Mouse (Mus musculus) cortical plate, adult 2 months (tissue): ENCODE data around the gene Mier1. TPM values are rescaled to one million over a fixed set of nuclear protein-coding genes. Genes with fewer than 3 reads are reported as not detected.

Experiments
- H3K27ac ChIP-seq: fragments of 200-500 bp; 2 replicates; pipeline ENCODE4 v1.5.1; 2012; ENCODE audit warnings: low read length, control low read depth, inconsistent platforms; ENCODE audit not compliant: insufficient read depth
- H3K4me1 ChIP-seq: fragments of 200-500 bp; 2 replicates; pipeline ENCODE4 v1.6.1; 2011; ENCODE audit warnings: low read length; ENCODE audit not compliant: control insufficient read depth, insufficient read depth
- H3K4me3 ChIP-seq: fragments of 200-500 bp; 2 replicates; pipeline ENCODE4 v1.5.1; 2011; ENCODE audit warnings: mild to moderate bottlenecking, low read length, control low read depth; ENCODE audit not compliant: insufficient read depth
- CTCF ChIP-seq: fragments of 200-500 bp; IDR thresholded peaks from 2 replicates; pipeline ENCODE4 v1.5.1; 2011; ENCODE audit warnings: mild to moderate bottlenecking, control low read depth, low read length; ENCODE audit not compliant: insufficient read depth; ENCODE audit errors: extremely low read depth
- POLR2A ChIP-seq: fragments of 200-500 bp; IDR thresholded peaks from 2 replicates; pipeline ENCODE4 v1.6.1; 2011; ENCODE audit warnings: mild to moderate bottlenecking, low read length, control low read depth; ENCODE audit not compliant: insufficient read depth; ENCODE audit errors: extremely low read depth
- polyA plus RNA-seq: library from polyadenylated mRNA; depleted of rRNA; stranded (reverse); fragments of >200 nt; gene quantifications from 2 replicates; pipeline ENCODE4 v1.2.3, GENCODE M21; 2012

The Mier1 gene
- polyA plus RNA-seq, 1 experiment = 34.3 TPM

DNA sequence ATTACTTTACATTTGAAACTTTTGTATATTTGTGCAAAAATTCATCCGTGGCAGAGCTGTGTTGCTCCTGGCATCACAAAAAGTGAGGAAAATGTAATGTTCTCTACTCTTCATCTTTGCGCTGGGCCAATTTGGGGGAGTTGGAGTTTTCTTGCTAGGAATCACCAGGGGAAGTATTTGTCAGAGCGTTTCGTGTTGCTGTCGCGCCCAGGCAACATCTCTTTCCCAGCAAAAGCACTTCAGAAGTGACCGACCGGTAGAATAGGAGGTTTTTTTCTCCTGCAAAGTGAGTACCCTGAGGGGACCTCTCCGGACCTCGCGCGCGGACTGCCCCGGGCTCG is 4.7 kb downstream of the Mier1 start:
- TF ChIP-seq POLR2A = no peak
- no peak for TF ChIP-seq CTCF
- Histone ChIP-seq H3K27ac (no peak overlapping the region), H3K4me3 (peak overlapping the region; percentile 42), H3K4me1 (peaks cover 7% of the 10 kb centered on the region; the same call in 1 of the 2 replicates)

DNA sequence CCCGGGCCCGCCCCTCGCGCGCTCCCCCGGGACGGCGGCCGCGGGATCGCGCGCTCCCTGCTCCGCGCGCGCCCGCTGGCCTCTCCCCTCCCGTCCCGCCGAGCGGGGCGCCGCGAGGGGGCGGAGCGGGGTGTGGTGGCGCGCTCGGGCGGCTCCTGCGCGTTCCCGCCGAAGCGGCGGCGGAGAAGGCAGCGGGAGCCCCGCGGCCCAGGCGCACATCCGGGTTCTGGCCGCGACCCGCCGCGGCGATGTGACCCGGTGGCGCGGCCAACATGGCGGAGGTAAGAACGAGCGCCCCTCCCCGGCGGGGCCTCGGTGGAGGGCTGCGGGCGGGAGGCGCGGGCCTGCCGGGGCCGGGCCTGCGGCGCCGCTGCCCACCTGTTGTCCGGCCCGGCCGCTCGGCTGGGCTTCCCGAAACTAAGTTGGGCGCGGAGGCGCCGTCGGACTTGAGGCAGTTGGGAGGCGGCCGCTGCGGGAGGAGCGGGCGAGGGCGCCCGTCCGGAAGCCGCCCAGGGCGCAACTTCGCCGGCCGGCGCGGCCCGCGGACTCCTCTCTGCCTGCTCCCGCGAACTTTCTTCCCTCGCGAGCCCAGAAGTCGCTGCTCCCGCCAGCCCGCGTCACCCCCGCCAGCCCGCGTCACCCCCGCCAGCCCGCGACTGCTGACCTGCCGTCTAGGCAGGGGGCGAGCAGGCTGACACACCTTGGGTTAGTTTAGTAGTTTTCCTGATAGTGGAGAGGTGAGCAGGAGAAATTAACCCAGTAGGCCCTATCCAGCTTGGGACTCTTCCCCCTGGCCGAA is 5.2 kb downstream of the Mier1 start:
- Histone ChIP-seq H3K4me1 (peaks cover 7% of the 10 kb centered on the region; the same call in 1 of the 2 replicates), H3K27ac (peak overlapping the region; percentile 99), H3K4me3 (peak overlapping the region; percentile 42)
- 0 out of 2 replicates have a peak, but pooled peaks have one; percentile 38 for TF ChIP-seq POLR2A
- no peak for TF ChIP-seq CTCF

DNA sequence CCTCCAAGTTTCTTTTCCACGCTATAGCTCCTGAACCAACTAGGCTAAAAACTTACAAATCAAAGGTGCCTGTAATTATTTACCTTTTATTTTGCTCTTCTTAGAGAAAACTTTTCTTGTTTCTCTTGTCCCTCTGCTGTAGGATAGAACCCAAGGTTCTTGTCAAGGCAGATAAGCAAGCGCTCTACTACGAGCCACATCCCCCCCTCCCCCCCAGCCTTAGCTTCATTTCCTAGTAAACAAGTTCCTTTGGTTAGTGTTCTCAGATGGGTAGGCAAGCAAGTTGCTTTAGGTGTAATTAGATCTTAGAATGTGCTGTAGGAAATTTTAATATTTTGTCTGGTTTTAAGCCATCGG is 5.8 kb downstream of the Mier1 start:
- Histone ChIP-seq H3K4me3 (peak overlapping the region; percentile 42), H3K27ac (peak overlapping the region; percentile 60), H3K4me1 (peaks cover 7% of the 10 kb centered on the region; the same call in 1 of the 2 replicates)
- no peak for TF ChIP-seq POLR2A
- TF ChIP-seq CTCF = no peak

DNA sequence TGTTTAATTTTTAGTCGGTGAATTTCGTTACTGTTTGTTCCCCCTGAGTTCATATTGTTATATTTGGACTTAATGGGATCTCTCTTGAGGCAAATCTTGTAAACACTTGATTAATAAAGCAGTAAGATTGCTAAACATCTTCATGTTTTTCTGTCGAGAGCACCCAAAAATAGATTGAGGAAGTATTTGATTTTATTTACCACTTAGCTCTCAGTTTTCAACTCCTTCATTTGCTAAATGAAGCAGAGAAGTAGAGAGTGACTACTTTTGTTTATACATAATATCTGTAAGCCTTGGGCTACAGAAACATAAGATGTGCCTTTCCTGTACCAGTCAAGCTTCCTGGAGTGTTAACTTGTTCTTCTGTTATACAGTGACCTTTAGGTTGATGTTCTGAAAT is 6.2 kb downstream of the Mier1 start:
- TF ChIP-seq CTCF = no peak
- no peak for TF ChIP-seq POLR2A
- Histone ChIP-seq H3K27ac (no peak overlapping the region), H3K4me3 (peak overlapping the region; percentile 42; the same call in 1 of the 2 replicates), H3K4me1 (peaks cover 6% of the 10 kb centered on the region; the same call in 1 of the 2 replicates)

DNA sequence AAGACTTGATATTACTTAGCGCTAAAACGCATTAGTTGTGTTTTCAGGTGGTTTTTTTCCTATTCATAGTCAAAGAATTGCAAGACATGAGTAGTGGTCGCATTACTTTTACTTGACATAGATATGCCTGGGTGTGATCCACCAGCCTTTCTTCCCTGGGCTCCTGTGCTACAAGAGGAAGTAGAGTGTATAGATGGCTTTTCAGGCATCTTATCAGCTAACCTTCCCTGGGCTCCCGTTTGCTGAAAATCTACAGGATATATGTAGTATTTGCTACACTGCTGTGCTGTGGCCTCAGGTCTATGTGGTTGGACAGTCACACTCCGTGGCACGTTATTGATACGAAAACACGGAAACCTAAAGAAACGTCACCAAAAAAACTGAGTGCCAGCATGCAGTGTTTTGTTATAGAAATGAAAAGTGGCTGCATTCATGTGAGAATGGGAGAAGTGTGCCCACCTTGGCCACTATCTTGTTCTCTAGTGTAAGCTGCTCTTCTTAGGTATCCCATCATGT is 6.7 kb downstream of the Mier1 start:
- Histone ChIP-seq H3K4me1 (peaks cover 4% of the 10 kb centered on the region; the same call in 1 of the 2 replicates), H3K27ac (no peak overlapping the region), H3K4me3 (no peak overlapping the region; the same call in 1 of the 2 replicates)
- TF ChIP-seq POLR2A (no peak), CTCF (no peak)

DNA sequence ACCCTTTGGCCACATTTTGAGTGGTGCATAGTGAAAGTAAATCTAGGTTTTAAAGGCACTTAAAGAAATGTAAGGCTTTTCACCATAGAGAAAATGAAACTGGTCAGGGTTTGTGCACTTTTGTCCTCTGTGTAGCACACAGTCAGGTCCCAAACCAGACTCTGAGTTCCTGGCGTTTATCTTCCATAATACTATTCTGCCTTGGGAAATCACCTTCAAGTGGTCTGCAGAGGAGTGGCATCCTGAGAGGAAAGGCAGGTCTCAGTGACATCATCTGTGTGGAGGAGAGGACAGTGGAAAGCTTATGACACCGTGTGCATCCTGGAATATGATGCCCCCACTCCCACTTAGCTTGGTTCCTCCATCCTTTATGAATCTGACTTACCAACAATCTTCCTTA is 8.9 kb downstream of the Mier1 start:
- H3K27ac ChIP-seq = no peak overlapping the region
- TF ChIP-seq CTCF (no peak), POLR2A (no peak)
- no peak overlapping the region for H3K4me3 ChIP-seq
- H3K4me1 ChIP-seq = peaks cover 6% of the 10 kb centered on the region; the same call in 1 of the 2 replicates

DNA sequence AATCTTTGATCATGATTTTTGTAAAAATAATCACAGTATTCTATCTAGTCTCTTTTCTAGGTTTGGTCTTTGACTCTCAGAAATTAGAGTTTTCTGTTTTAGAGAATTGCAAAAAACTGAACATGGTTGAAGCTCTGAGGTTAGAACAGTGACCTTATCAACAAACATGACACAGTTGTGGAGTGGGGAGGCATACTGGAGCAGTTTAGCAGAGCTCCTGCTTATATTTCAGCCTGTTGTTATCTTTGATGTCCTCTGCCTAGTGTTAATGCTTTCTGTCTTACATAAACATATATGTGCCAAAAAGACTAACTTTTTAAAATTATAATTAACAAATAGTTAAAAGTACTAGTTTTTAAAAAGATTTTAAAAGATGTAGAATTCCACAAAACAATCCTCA is 9.4 kb downstream of the Mier1 start:
- TF ChIP-seq CTCF (no peak), POLR2A (no peak)
- Histone ChIP-seq H3K4me3 (no peak overlapping the region), H3K27ac (no peak overlapping the region), H3K4me1 (peaks cover 6% of the 10 kb centered on the region; the same call in 1 of the 2 replicates)

DNA sequence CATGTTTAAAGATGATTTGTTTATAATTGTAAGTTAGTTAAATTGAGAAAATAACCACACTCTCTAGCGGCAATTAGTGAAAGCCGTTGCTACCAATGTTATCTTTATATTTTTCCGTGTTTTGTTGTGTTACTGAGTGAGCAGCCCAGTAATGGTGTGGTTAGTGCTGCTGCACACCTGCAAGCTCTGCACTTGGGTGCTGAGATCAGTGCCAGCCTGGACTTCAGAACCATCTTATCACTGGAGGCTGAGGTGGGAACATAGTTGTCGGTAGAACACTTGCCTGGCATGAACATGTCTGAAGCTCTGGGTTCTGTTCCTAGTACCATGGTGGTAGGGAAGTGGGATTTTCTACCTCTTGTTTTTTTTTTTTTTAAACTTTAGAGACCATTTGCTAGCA is 12.3 kb downstream of the Mier1 start:
- H3K27ac ChIP-seq = no peak overlapping the region
- peaks cover 4% of the 10 kb centered on the region; the same call in 1 of the 2 replicates for H3K4me1 ChIP-seq
- no peak for TF ChIP-seq POLR2A
- TF ChIP-seq CTCF = no peak

DNA sequence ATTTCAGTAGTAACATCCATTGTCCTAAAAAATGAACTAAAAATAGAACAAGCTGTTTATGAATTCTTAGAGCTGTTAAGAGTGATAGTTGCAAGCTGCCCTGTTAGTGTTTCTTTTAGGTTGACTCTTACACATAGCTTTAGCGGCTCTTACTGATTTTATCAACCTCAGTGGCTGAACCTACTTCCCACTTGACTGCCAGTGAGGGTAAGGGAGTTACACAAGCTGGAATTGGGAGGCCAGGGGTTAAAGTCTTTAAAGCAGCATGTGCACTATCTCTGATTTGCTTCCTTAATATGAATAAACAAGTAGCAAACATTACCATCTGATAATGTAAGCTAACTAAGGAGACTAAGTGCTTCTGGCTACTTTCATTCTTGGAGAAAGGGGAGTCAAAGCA is 22.8 kb downstream of the Mier1 start:
- TF ChIP-seq CTCF = no peak
- no peak for TF ChIP-seq POLR2A
- Histone ChIP-seq H3K4me3 (no peak overlapping the region), H3K4me1 (no peaks in the 10 kb centered on the region), H3K27ac (no peak overlapping the region)

More for the DNA sequence above, 12.3 kb downstream of the Mier1 start:
- H3K4me3 ChIP-seq = no peak overlapping the region

DNA sequence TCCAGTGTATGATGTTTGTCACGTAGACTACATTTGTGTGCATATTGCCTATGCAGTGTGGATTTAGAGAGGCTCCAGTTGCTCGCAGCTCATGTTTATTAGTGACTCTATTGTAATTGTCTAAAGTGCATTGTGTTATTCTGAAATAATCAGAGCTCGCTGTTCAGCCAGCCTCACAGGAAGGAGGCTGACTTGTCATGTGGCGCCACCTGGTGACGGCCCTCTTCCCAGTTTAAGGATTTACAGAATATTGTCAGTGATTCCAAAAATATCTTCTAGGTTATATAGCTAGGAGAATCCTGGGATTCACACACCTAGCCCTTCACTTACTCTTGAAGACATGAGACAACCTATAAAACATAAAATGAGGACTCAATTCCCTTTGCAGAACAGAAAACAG is 32.1 kb downstream of the Mier1 start:
- Histone ChIP-seq H3K4me3 (no peak overlapping the region), H3K4me1 (no peaks in the 10 kb centered on the region), H3K27ac (no peak overlapping the region)
- no peak for TF ChIP-seq POLR2A
- TF ChIP-seq CTCF = peak; percentile 77
